Mouse (Mus musculus) megakaryocyte, embryonic 14.5 days (primary cell): Measurements from ENCODE around the gene Rnf34.

Source experiments
- FLI1 ChIP-seq: IDR thresholded peaks from 2 replicates; pipeline ENCODE4 v1.6.1; 2012; ENCODE audit warnings: low read length, inconsistent platforms, mixed read lengths
- GATA1 ChIP-seq: IDR thresholded peaks from 3 replicates; pipeline ENCODE4 v1.6.1; 2012; ENCODE audit warnings: mixed read lengths, low read length, inconsistent platforms, borderline replicate concordance

DNA sequence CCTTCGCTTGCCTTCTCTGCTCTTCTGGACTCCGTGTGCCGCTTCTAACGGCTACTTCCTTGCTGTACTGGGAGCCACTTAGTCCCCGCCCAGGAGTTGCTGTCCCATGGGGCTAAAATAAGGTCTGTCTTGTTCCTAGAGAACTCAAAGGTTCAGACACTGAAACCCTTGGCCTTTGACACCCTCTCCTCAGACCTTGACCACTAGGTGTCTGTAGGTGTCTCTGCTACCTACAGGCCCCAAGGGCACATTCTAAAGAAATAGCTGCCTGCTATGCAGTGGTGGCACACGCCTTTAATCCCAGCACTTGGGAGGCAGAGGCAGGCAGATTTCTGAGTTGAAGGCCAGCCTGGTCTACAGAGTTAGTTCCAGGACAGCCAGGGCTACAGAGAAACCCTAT, 66.3 kb downstream of the Rnf34 start:
- TF ChIP-seq GATA1: no peak
- no peak for TF ChIP-seq FLI1
